Mouse (Mus musculus) forebrain, postnatal 0 days (tissue): ENCODE results near the gene Rpl22. TPM values are rescaled to one million over a fixed set of nuclear protein-coding genes. Genes with fewer than 3 reads are reported as not detected.

Experiments used
- ATAC-seq: fragments of 200-750 bp; cut with Nextera tagmentation; 2 replicates; pipeline ENCODE4 v1.8.0; 2017; ENCODE audit warnings: mild to moderate bottlenecking, moderate library complexity
- DNase-seq: peaks from one replicate; pipeline ENCODE4 v3.0.0-alpha.2; 2015
- H3K27ac ChIP-seq: fragments of 300-500 bp; sonication (generic); 2 replicates; pipeline ENCODE4 v1.5.1; 2014; ENCODE audit warnings: low read depth, mild to moderate bottlenecking, antibody characterized with exemption, low read length, moderate library complexity, mixed read lengths
- H3K27me3 ChIP-seq: fragments of 300-500 bp; sonication (generic); 2 replicates; pipeline ENCODE4 v1.6.1; 2014; ENCODE audit warnings: mild to moderate bottlenecking, low read length, mixed read lengths; ENCODE audit not compliant: insufficient read depth
- H3K36me3 ChIP-seq: fragments of 300-500 bp; sonication (generic); 2 replicates; pipeline ENCODE4 v1.6.1; 2014; ENCODE audit warnings: mild to moderate bottlenecking, moderate library complexity; ENCODE audit not compliant: insufficient read depth
- H3K4me1 ChIP-seq: fragments of 300-500 bp; sonication (generic); 2 replicates; pipeline ENCODE4 v1.6.1; 2014; ENCODE audit warnings: antibody characterized with exemption; ENCODE audit not compliant: insufficient read depth
- H3K4me2 ChIP-seq: fragments of 300-500 bp; sonication (generic); 2 replicates; pipeline ENCODE4 v1.6.1; 2014; ENCODE audit warnings: low read depth, mild to moderate bottlenecking, moderate library complexity
- H3K4me3 ChIP-seq: fragments of 300-500 bp; sonication (generic); 2 replicates; pipeline ENCODE4 v1.5.1; 2014; ENCODE audit warnings: low read depth, low read length, mixed read lengths
- H3K9ac ChIP-seq: fragments of 300-500 bp; sonication (generic); 2 replicates; pipeline ENCODE4 v1.6.1; 2014; ENCODE audit warnings: mild to moderate bottlenecking
- H3K9me3 ChIP-seq: fragments of 300-500 bp; sonication (generic); 2 replicates; pipeline ENCODE4 v1.6.1; 2016; ENCODE audit warnings: low read length
- CTCF ChIP-seq: sonication (generic); IDR thresholded peaks from 2 replicates; pipeline ENCODE4 v1.5.1; 2016; ENCODE audit warnings: antibody characterized with exemption, control low read depth, low read depth
- WGBS: fragments of 180-500 bp; shearing (Covaris S2); extraction: QIAGEN DNeasy Blood & Tissue Kit; methylation state at CpG from one replicate; pipeline ENCODE4 v1.1.7; 2014; 5-methylcytosine and 5-hydroxymethylcytosine counted together
- polyA plus RNA-seq: library from polyadenylated mRNA; unstranded; fragments of >200 nt; fragmentation: Nextera tagmentation; extraction: Ambion mirVana; gene quantifications from 2 replicates; pipeline ENCODE4 v1.2.1, GENCODE M21; 2015
- total RNA-seq: library from RNA; depleted of rRNA; stranded (reverse); fragments of >200 nt; gene quantifications from 2 replicates; pipeline ENCODE4 v1.2.3, GENCODE M21; 2014

The Rpl22 gene
- total and polyA plus RNA-seq, 2 experiments from 2014 or later: 176 to 313 TPM

- DNase-seq (peak; percentile 99), ATAC-seq (peak; percentile 98)
- Histone ChIP-seq H3K4me2 (peak within 1 kb of the TSS; percentile 97), H3K4me1 (0 out of 2 replicates have a peak, but pooled peaks cover 8% of the 10 kb centered on the region), H3K27me3 (peaks cover 29% of the 10 kb centered on the region), H3K9me3 (no peaks in the 10 kb centered on the region), H3K4me3 (peak within 1 kb of the TSS; percentile 97), H3K36me3 (peaks cover 25% of the 10 kb centered on the region), H3K27ac (peak within 1 kb of the TSS; percentile 79), H3K9ac (peak within 1 kb of the TSS; percentile 76)
- no peak for TF ChIP-seq CTCF
- WGBS: under 1% methylated on average over 115 of the region's 119 CpGs
Measured at GRCm38 (mm10) chr4:152296874-152297861, 28.4 kb upstream of the Rpl22 start, which contains the start of gene Icmt. Gene Icmt, plus strand, starts transcription at chr4:152297227.

GRCm38 (mm10) chr4:152298836-152299235 lies 26.7 kb upstream of the Rpl22 start:
- H3K27ac ChIP-seq: no peak overlapping the region

GRCm38 (mm10) chr4:152300375-152300774 lies 25.2 kb upstream of the Rpl22 start:
- DNase-seq: no peak
- Histone ChIP-seq H3K4me3 (no peak overlapping the region), H3K9ac (no peak overlapping the region), H3K4me1 (0 out of 2 replicates have a peak, but pooled peaks cover 8% of the 10 kb centered on the region), H3K27ac (no peak overlapping the region), H3K9me3 (no peaks in the 10 kb centered on the region), H3K36me3 (peaks cover 53% of the 10 kb centered on the region), H3K27me3 (peaks cover 4% of the 10 kb centered on the region; the same call in 1 of the 2 replicates), H3K4me2 (no peak overlapping the region)
- ATAC-seq: no peak
- WGBS: 63% methylated on average over 8 of the region's 8 CpGs
- no peak for TF ChIP-seq CTCF

More at GRCm38 (mm10) chr4:152298836-152299235, 26.7 kb upstream of the Rpl22 start:
- Histone ChIP-seq H3K9me3 (no peaks in the 10 kb centered on the region), H3K4me3 (no peak overlapping the region), H3K36me3 (peaks cover 38% of the 10 kb centered on the region), H3K27me3 (peaks cover 14% of the 10 kb centered on the region), H3K4me2 (0 out of 2 replicates have a peak overlapping the region, but pooled peaks have one; percentile 97), H3K4me1 (0 out of 2 replicates have a peak, but pooled peaks cover 8% of the 10 kb centered on the region), H3K9ac (peak overlapping the region; percentile 76; the same call in 1 of the 2 replicates)
- DNase-seq: no peak
- WGBS: 83% methylated on average over 14 of the region's 14 CpGs
- TF ChIP-seq CTCF: no peak
- no peak for ATAC-seq

GRCm38 (mm10) chr4:152302012-152302411 lies 23.5 kb upstream of the Rpl22 start:
- H3K9ac ChIP-seq: no peak overlapping the region
- H3K9me3 ChIP-seq: no peaks in the 10 kb centered on the region
- WGBS: 72% methylated on average over 11 of the region's 11 CpGs
- H3K4me2 ChIP-seq: no peak overlapping the region
- no peak overlapping the region for H3K27ac ChIP-seq
- DNase-seq (no peak), ATAC-seq (no peak)
- TF ChIP-seq CTCF: no peak
- no peaks in the 10 kb centered on the region for H3K27me3 ChIP-seq
- peaks cover 53% of the 10 kb centered on the region for H3K36me3 ChIP-seq
- H3K4me3 ChIP-seq: no peak overlapping the region
- 0 out of 2 replicates have a peak, but pooled peaks cover 8% of the 10 kb centered on the region for H3K4me1 ChIP-seq

DNA sequence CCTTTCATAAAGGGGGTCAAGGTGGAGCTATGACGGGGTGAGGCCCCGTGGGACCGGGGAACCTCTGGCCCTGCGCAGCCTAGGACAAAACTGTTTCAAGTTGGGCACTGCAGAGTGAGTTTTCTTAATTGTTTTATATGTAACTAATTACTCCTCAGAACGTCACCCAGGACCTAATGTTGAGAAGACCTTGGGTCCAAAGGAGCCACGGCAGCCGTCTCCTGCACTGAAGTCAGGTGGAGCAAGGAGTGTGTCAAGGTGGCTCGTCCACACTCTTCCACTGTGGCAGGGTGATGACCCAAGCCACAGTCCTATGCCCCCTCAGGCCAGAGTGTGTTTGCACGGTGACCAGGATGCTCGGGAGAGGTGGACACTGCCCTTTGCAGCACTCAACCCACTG lies 22.4 kb upstream of the Rpl22 start:
- TF ChIP-seq CTCF: no peak
- H3K27ac ChIP-seq: no peak overlapping the region
- H3K4me3 ChIP-seq: no peak overlapping the region
- H3K36me3 ChIP-seq: peaks cover 53% of the 10 kb centered on the region
- H3K27me3 ChIP-seq: no peaks in the 10 kb centered on the region
- no peak overlapping the region for H3K9ac ChIP-seq
- no peak for ATAC-seq
- no peak for DNase-seq
- 91% methylated on average over 10 of the region's 10 CpGs for WGBS
- H3K4me2 ChIP-seq: no peak overlapping the region
- H3K9me3 ChIP-seq: no peaks in the 10 kb centered on the region
- 0 out of 2 replicates have a peak, but pooled peaks cover 5% of the 10 kb centered on the region for H3K4me1 ChIP-seq

DNA sequence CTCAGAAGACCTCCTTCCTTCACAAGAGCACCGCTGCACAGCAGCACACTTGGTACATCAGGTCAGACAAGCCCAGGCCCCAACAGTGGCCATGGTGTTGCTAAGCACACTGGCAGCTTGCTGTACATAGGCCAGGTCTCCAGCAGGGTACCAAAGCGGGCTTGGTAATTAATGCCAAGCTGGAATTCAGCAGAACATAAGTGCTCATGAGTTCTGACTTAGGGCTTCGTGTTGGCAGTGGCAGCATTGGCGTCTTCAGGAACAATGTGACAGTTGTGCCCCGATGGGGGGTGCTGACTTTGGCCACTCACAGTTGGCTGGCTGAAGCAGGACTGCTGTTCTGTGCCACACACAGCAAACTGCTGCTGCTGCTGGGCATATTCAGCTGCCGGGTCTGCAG lies 20.9 kb upstream of the Rpl22 start:
- H3K27ac ChIP-seq: no peak overlapping the region
- H3K27me3 ChIP-seq: no peaks in the 10 kb centered on the region
- no peak overlapping the region for H3K9ac ChIP-seq
- WGBS: 82% methylated on average over 6 of the region's 6 CpGs
- no peaks in the 10 kb centered on the region for H3K9me3 ChIP-seq
- peaks cover 54% of the 10 kb centered on the region for H3K36me3 ChIP-seq
- no peak for DNase-seq
- H3K4me1 ChIP-seq: no peaks in the 10 kb centered on the region
- no peak overlapping the region for H3K4me3 ChIP-seq
- TF ChIP-seq CTCF: no peak
- H3K4me2 ChIP-seq: no peak overlapping the region
- no peak; the same call in 1 of the 2 replicates for ATAC-seq

DNA sequence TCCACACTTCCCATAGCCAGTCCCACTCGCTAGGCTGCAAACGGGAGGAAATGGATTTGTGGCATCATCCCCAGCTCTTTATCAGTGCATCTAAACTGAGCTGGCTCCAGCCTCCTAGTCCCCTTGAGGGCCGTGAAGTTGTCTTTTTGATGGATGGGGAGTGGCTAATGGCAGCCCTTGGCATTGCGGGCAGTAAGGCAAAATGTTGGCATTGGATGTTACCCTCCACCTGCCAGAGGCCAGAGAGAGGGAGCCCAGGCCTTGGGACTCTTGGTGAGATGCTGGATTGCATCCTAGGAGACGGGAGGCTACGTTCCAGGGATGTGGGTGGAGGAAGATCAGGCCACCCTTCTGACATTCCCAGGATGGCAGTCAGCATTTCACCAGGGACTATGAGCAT lies 19.6 kb upstream of the Rpl22 start:
- WGBS: 77% methylated on average over 6 of the region's 6 CpGs
- Histone ChIP-seq H3K9ac (no peak overlapping the region), H3K27me3 (peaks cover 2% of the 10 kb centered on the region; the same call in 1 of the 2 replicates), H3K4me2 (no peak overlapping the region), H3K9me3 (no peaks in the 10 kb centered on the region), H3K4me1 (no peaks in the 10 kb centered on the region), H3K4me3 (no peak overlapping the region), H3K27ac (no peak overlapping the region), H3K36me3 (peaks cover 42% of the 10 kb centered on the region)
- DNase-seq (no peak), ATAC-seq (no peak)
- no peak for TF ChIP-seq CTCF
